Mouse (Mus musculus) heart, postnatal 0 days (tissue): Measurements from ENCODE around the gene Hnrnpul1.

Experiments used
- CTCF ChIP-seq: IDR thresholded peaks from 2 replicates; pipeline ENCODE4 v1.5.1; 2016; ENCODE audit warnings: antibody characterized with exemption, control low read depth, low read depth
- EP300 ChIP-seq: IDR thresholded peaks from 2 replicates; pipeline ENCODE4 v1.6.1; 2016; ENCODE audit warnings: antibody characterized with exemption, low read depth

GRCm38 (mm10) chr7:25729396-25729795, 25.2 kb downstream of the Hnrnpul1 start:
- no peak for TF ChIP-seq CTCF
- TF ChIP-seq EP300, result no peak
